Mouse (Mus musculus) frontal cortex, postnatal 10 days (tissue): Measurements from ENCODE around the gene Pde6d.
"Not testable (repeated sequence)": the region's sequence is repeated elsewhere in the genome, so short reads cannot be mapped to it uniquely, and the experiment has no call there.

Source experiments
- DNase-seq, 2 experiments: peaks; one replicate each; pipeline ENCODE4 v3.0.0; 2022; ENCODE audit warnings: low spot score in 2 of 2, mixed read lengths in 1 of 2

Gene Pde6d

DNA sequence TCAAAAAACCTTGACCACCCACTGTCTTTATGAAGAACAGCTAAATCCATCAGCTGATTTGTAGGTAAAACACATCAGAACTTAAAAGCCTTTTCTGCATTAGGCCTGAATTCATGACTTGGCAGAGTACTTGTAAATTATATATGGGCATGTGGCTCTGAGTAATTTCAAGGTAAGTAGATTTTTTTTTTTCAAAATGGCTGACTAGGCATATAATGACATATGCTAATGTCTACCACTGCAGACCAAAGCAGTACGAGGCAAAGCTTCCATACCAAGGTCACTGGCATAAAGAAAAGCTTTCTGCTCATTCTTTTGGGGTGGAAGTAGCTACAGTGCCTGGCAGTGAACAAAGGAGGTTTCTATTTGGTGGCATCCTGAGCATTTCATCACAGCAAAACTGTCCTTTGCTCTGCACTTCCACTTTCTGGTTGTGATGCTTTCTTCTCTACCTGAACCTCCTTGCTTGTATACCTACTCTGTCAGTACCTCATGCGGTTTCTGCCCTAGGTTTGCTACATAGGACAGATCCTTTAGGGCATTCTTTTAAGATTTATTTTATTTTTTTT is 13.1 kb downstream of the Pde6d start:
- no peak for DNase-seq

DNA sequence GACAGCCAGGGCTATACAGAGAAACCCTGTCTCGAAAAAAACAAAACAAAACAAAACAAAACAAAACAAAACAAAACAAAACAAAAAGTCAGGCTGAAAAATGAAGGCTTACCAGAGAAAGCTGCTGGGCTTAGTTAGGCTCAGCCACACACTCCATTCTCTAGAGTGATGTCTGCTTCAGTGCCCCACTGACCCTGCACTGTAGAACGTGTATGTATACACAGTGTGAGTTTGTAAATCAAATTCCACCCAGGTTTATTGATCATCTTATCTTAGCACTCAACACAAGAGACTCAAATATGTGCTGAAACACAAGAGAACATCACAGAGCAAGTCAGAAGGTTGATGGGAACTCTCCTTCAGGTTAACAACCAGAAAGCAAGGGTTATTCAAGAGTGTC is 14.0 kb downstream of the Pde6d start:
- DNase-seq: no peak

DNA sequence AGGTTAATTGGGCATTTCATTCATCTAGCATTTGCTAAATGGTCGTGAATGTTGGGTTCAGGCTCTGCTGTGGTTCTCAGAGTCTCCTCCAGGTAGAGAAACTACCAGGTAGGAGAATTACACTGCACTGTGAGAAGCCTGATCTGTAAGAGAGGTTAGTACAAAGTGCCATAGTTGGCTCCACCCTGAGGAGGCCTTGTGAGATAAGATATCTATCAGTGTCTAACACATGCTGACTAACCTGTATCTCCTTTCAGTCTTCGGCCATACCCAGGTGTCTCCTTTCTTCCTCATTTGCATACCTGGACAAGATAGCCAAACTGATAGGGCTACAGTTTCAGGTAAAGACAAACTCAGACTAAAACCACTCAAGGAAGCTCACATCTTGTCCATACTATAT is 19.8 kb downstream of the Pde6d start:
- DNase-seq: no peak

DNA sequence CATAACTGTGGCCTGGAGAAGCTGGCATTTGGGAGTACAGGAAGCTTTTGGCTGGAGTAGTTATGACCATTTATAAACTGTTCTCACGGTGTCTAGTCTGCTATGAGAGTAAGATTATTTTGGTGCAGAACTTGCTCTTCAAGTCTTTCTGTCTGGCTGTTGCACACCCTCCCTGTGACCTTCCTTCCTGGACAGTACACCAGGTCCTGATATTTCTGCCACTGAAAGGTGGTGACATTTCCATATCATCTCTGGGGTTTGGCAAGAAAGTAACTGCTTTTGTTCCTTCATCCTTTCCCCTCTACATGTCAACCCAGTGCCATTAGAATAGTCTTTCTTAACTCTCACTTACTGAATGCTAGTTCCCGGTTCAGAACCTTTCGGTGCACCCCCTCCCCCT is 23.2 kb downstream of the Pde6d start:
- no peak for DNase-seq

DNA sequence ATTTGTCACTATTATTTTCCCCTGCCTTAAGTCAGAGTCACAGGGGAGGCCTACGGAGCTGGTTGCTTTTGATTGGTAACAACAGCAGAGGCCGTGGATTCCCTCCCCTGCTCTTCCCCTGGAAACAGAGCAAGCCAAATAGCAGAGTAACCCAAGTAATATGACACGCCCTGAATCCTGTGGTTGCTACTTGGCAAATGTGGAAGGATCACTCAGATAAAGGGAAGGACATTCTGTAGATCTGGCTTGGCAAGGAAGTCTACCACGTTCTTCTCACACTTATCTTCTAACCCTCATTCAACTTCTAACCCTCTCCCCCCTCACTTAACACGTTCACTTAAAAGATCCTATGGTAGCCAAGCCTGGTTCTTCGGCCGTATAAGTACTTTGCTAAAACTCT is 24.6 kb downstream of the Pde6d start:
- DNase-seq: no peak

- DNase-seq: no peak
Observed at GRCm38 (mm10) chr1:86555665-86556064, 26.8 kb downstream of the Pde6d start.

GRCm38 (mm10) chr1:86551877-86552276 is 30.6 kb downstream of the Pde6d start:
- no peak for DNase-seq

DNA sequence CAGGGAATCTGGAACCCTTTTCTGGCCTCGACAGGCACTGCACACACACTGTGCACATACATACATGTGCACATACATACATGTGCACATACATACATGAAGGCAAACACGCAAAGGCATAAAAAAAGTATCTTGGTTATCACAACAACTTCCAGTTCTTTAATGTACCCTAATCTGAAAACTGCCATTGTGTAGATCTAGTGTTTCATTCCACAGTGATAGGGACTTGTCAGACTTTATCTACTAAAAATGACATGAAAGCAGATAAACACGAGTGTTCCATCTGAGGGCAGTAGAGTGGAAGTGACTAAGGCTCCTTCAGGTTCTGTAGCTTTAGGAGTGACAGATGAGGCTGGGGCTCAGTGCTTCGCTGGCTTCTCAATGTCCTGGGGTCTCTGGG is 31.1 kb downstream of the Pde6d start:
- DNase-seq: no peak

- no peak for DNase-seq
Observed at GRCm38 (mm10) chr1:86546797-86547196, 35.6 kb downstream of the Pde6d start.

- DNase-seq: no peak
Observed at GRCm38 (mm10) chr1:86542584-86542983, 39.8 kb downstream of the Pde6d start.

- DNase-seq: not testable (repeated sequence)
Observed at GRCm38 (mm10) chr1:86539583-86539982, 42.8 kb downstream of the Pde6d start.

DNA sequence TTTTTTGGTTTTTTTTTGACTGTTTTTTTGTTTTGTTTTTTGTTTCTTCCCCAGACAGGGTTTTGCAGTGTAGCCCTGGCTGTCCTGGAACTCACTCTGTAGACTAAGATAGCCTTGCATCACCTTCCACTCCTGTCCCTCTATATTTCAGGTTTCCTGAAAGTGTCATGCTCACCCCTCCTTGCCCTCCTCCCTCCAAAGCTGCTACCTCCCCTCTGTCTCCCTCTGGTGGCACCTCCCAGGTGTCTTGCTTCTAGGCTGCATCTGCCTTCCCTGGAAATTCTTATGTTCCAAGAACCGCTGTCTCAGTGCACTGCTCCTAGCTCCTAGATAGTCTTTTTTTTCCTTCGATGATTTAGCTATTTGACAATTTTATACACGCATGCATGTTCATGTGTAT is 44.0 kb downstream of the Pde6d start:
- DNase-seq: no peak

GRCm38 (mm10) chr1:86533411-86534130 is 48.9 kb downstream of the Pde6d start:
- peak; percentile 55 to 74 for DNase-seq

GRCm38 (mm10) chr1:86532362-86533051 is 49.9 kb downstream of the Pde6d start:
- peak; percentile 83 to 89 for DNase-seq

DNA sequence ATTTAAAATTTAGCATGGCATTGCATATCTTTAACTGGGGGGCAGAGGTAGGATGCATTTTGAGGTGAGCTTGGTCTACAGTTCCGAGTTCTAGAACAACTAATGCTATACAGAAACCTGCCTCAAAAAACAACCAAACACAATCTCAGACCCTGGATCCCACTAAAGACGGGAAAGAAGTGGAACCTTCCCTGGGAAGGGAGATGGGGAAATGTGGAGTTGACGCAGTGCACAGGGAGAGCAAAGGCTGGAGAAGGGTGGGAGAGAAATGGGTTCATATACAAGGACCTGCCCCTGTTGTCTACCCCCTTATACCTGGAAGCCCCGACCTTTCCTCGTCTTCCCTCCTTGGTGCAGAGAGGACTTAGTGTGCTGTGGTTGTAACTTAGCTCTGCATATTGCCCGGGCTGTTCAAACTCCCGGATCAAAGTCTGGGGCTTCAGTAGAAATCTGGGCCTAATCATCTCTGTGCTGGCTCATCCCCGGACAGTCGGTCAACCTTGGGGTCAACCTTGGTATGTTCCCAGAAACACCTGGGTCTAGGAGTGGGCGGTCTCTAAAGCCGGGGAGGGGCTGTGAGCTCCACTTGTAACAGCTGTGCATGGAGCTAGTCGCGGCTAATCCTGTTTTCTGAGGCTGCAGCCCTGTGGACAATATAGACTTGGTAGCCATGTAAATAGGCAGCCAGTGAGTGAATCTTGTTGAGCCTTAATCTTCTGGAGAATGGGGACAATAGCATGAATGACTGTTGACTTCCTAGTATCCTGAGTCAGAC is 50.7 kb downstream of the Pde6d start:
- no peak for DNase-seq

- DNase-seq: no peak
Observed at GRCm38 (mm10) chr1:86530871-86531546, 51.4 kb downstream of the Pde6d start.

DNA sequence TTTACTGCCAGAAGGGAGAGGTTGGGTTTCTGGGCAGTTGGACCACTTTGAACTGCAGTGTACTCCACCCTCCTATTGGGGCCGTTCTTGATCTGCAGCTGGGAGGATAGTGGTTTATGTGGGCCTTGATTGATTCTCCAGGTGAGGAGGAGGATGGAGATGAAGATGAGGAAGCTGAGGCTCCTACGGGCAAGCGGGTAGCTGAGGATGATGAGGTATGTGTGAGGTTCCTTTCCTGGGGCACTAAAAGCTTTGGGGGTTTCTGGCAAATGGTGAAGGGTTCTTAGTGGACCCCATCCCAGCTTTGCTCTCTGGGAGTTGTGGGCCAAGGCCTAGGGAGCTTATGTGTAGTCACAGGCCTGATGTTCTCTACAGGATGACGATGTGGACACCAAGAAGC is 52.8 kb downstream of the Pde6d start:
- DNase-seq: no peak

DNA sequence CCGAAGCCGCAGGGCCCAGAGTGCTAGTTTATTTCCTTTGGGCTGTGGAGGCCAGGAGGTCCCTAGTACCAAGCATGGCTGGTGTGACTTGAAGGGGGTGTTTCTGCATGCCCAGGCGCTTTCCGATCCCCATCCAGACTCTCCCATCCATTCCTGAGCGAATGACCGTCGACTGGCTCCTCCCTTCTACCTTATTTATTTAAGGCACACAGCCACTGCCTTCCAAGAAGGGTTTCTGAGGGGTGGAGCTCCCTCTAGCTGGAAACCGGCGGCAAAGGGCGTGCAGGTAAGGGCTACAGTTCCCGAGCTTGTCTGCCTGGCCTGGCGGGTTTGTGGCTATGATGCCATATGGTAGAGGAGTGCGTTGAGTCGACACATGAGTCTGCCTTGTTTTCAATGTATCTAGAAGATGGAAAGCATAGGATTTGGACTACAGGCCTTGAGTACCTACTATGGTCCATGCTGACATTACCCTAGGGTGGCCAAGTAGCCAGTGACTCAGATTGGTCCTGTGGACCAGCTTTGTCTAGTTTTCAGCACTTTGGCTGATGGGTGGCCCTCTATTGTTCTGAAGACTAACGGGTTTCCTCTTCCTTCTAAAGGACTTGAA is 53.8 kb downstream of the Pde6d start:
- no peak for DNase-seq

- DNase-seq: peak; percentile 92 to 93
Observed at GRCm38 (mm10) chr1:86527599-86528486, 54.6 kb downstream of the Pde6d start.
